Mouse (Mus musculus) gastrocnemius, postnatal 4 days (tissue): ENCODE measurements around the gene Sqstm1. TPM values are rescaled to one million over a fixed set of nuclear protein-coding genes. Genes with fewer than 3 reads are reported as not detected.

Experiments
- DNase-seq, 2 experiments: peaks; one replicate each; pipeline ENCODE4 v3.0.0; 2021 to 2022; ENCODE audit warnings: low spot score in 2 of 2, mixed read lengths in 2 of 2
- total RNA-seq, 2 experiments: library from RNA; stranded (reverse); gene quantifications; 2 replicates each; pipeline ENCODE4 v1.2.3; 2021

Sqstm1 gene
- total RNA-seq, 2 experiments from 2014 or later: 204 to 225 TPM

GRCm38 (mm10) chr11:50212060-50212739, 1.6 kb upstream of the Sqstm1 start:
- no peak for DNase-seq

- DNase-seq: no peak
Measured at GRCm38 (mm10) chr11:50211322-50212059, 864 bp upstream of the Sqstm1 start.

GRCm38 (mm10) chr11:50210101-50210504, 524 bp downstream of the Sqstm1 start:
- DNase-seq: peak; percentile 87 to 93

- DNase-seq: no peak
Measured at GRCm38 (mm10) chr11:50208039-50208438, 2.6 kb downstream of the Sqstm1 start.

GRCm38 (mm10) chr11:50207344-50207743, 3.3 kb downstream of the Sqstm1 start:
- no peak for DNase-seq

- no peak for DNase-seq
Measured at GRCm38 (mm10) chr11:50206037-50206436, 4.6 kb downstream of the Sqstm1 start.

GRCm38 (mm10) chr11:50205434-50205833, 5.2 kb downstream of the Sqstm1 start:
- DNase-seq: no peak

DNA sequence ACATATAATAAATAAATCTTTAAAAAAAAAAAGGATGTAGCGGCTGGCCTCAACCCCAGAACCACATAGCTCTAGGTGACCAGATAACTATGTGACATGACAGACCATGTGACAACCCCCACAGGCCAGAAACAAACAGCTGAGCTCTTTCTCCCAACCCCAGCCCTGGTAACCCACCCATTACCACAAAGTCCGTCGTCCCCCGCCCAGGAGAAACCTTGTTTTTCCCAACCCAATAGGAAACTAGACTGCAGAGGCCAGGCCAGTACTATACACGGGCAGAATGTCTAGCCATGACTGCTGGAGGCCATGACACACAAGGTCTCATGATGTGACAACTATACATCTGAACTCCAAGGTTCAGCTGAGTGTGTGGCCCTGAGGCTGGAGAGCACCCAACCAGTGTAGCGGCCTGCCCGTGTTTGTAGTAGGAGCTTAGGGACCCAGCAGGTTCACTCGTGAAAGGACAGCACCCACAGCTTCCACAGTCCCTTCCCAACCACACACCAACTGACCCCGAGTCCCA, 7.3 kb downstream of the Sqstm1 start:
- DNase-seq: no peak

DNA sequence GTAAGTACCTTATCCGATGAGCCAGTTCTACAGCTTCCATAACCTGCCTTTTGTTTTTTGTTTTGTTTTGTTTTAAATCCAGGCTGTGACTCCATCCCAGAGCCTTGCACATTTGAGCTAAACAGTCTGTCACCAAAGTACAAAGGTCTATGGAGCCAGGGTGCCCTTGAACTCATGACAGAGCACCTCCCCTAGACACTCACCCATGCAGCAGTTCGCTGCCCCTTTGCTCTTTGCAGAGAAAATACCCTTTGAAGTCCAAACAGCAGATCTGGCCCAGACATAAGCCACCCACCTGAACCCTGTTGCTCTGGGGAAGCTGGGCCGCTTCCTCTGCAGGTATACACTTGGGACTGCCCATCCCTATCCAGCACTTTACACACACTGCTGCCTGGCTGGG, 9.0 kb downstream of the Sqstm1 start:
- no peak for DNase-seq

DNA sequence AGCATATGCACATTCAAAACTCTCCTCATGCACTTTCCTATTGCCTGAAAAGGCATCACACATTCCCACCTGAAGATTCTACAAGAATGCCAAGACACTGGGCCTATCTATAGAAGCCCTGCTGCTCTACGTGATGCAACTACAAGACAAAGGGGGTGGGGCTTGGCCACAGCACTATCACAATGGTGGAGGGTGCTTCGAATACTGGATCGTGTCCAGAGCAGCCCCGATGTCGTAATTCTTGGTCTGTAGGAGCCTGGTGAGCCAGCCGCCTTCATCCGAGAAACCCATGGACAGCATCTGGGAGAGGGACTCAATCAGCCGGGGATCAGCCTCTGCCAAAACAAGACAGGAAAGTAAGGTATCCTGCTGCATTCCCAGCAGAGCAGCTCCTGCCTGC, 10.0 kb downstream of the Sqstm1 start:
- DNase-seq: no peak

GRCm38 (mm10) chr11:50198916-50199315, 11.7 kb downstream of the Sqstm1 start:
- DNase-seq: no peak

DNA sequence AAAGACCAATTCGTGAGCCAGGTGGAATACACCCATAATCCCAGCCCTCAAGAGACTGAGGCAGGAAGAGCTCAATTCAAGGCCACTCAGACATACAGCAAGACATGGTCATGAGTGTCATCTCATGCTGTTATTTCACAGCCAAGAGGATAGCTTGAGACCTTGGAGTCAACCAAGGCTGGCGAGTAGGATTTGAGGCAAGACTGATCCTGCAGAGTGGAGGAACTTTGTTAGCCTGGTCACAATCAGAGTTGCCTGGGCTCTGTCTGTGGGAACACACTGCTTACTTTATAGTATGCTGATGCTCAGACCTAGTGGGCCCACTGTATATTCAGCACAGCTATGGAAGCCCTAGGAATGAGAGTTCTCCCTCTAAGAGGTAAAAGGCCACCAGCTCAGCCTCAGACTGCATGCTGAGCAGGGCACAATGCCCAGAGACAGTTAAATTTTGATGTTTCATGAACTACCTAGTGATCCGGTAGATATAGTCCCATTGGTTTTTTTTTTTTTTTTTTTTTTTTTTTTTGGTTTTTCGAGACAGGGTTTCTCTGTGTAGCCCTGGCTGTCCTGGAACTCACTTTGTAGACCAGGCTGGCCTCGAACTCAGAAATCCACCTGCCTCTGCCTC, 12.3 kb downstream of the Sqstm1 start:
- no peak for DNase-seq

DNA sequence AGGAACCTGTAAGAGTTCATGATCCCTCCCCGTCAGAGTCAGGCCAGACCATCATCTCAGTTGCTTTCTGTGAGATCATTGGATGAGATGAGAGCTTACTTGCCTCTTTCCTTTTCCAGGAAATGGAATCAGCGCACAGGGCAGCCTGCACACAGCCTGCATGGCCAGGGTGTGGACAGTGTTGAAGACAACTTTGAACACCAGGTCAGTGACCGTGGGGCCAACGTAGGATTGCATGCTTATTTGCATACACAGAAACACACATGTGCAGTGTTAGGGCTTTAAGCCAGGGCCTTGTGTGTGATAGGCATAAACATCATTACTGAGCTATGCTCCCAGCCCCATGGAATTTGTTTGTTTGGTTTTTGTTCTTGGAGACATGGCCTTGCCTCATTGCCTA, 13.1 kb downstream of the Sqstm1 start:
- no peak for DNase-seq

DNA sequence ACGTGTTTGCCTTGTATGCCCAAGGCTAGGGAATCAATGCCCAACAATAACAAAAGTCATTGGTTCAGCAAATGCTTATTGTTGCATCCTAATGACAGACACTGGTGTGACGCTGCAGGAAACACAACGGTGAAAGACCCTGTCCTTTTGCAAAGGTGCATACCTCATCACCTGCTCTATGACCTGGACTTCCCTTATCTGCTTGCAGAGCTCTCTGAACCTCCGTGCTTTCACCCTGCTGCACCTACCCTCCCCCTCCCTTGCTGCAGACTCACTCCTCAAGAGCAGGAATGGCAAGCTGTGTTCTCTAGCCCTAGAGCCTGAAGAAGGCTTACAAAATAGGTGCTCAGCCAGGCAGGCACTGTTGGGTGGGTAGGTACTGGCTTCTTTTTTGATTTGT, 15.8 kb downstream of the Sqstm1 start:
- no peak for DNase-seq

- DNase-seq: no peak
Measured at GRCm38 (mm10) chr11:50194070-50194469, 16.6 kb downstream of the Sqstm1 start.

DNA sequence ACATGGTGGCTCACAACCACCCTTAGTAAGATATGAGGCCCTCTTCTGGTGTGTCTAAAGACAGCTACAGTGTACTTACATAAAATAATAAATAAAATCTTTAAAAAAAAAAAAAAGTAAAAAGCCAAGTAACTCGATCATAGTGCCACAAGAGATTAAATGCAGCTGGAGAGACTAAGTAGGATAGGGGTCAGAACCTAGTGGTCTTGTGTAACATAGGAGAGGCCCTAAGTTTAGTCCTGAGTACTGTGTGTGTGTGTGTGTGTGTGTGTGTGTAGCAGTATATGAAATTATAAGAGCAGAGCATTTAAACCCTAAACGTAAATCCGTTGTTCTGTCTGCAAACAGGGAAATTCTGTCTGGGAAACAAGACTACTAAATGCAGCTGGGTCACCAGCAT, 18.3 kb downstream of the Sqstm1 start:
- no peak for DNase-seq

GRCm38 (mm10) chr11:50190362-50190761, 20.3 kb downstream of the Sqstm1 start:
- DNase-seq: no peak

- no peak for DNase-seq
Measured at GRCm38 (mm10) chr11:50188682-50189081, 21.9 kb downstream of the Sqstm1 start.

- no peak for DNase-seq
Measured at GRCm38 (mm10) chr11:50184788-50185187, 25.8 kb downstream of the Sqstm1 start.

DNA sequence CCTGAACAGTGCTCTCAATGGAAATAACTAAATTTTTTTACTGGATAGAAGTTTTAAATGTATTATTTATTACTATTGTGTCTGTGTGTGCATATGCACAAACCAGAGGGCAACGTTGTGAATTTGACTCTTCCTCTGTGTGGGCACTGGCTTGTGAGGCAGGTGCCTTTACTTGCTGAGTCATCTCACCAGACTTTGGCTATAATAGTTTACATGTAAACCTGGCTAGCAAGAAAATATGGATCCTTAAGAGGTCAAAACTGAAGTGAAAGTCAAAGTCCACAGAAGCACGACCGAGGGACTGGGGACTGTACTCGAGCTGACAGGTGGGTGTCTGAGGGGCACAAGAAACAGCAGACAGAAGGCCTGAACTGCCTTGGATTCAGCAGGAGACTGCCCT, 27.9 kb downstream of the Sqstm1 start:
- DNase-seq: no peak

DNA sequence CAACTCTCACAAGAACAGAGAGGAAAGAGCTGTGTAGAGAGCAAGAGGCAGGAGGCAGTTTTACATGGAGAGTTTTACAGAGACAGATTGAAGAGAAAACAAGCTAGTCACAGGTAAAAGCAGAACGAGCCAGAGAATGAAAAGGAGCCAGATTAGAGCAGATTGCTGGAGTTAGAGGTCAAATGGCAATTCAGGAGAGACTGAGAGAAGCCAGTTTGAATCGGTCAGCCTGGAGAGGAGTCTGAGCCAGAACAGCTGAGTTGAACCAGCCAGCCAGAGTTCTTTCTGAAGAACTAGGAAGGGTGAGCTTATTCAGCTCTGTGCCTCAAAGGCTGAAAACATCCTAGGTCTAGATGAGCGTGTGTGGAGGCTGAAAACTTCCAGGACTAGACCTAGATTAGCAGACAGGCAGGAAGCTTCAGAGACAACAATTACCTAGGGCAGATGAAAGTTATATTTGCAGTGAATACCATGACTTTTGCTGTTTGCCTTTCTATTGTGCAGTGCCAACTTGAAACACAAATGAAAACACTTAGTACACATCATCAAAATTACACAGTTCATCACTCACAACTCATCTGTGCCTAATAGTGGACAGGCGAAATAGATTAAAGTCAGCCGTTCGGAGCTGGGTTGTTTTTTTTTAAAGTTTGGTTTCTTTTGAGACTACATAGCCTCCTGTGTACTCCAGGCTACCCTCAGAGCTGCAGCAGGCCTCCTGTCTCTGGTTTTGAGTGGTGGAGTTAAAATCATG, 30.0 kb downstream of the Sqstm1 start:
- DNase-seq: no peak
